Mouse (Mus musculus): ENCODE results near the gene Ovgp1. TPM values are rescaled to one million over a fixed set of nuclear protein-coding genes. Genes with fewer than 3 reads are reported as not detected.
"Not testable (repeated sequence)": the region's sequence is repeated elsewhere in the genome, so short reads cannot be mapped to it uniquely, and the experiment has no call there.

Gene Ovgp1
- total RNA-seq, 1 experiment, result 3.0 TPM

DNA sequence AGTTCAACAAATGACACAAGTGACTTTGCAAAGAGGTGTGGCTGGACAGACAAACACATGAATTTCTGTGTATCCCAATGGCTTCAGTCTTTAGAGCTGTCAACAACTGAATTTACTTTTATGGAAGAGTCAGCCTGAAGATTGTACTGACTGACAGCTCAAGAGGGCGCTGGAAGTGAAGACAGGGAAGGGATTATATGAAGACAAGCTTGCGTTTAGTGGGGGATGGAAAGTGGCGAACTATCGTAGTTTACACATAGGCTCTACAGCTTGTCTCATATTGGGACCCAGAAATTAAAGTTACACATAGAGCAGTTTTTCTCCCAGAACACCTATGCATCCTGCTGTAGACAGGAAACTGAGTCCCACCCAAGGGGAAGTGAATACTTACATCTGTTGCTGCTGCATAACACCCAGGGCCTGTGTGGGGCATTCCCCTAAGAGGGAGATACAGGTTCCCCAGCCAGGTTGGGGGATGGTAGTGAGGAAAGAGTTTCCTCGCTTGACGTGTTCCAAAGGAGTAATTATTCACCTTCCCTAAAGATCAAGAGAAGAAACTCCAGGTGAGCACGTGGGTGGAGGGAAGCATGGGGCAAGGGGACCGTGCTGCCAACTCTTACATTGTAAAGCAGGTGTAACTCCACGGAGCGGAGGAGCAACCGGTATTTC is 27.3 kb downstream of the Ovgp1 start:
- in situ Hi-C loops (cut with MboI; ENCODE audit: low sequenced_read_pairs in 2 of 2, unreplicated experiment in 2 of 2), result no loop called here
- Histone ChIP-seq H3K9ac (ENCODE audit: insufficient read depth, low read depth, low read length, poor library complexity, severe bottlenecking) (no peak overlapping the region; the same call in 1 of the 2 replicates), H3K4me1 (ENCODE audit: control insufficient read depth in 2 of 2, insufficient read depth in 2 of 2, low read length in 2 of 2, poor library complexity in 1 of 2) (peaks cover 0 to 7% of the 10 kb centered on the region in 2 experiments; a peak in 2 of 4 replicates), H3K27ac (ENCODE audit: insufficient read depth, low read depth, low read length, poor library complexity, severe bottlenecking) (no peak overlapping the region), H3K4me3 (ENCODE audit: insufficient read depth in 1 of 2, low read depth in 1 of 2, low read length in 2 of 2, poor library complexity in 1 of 2, severe bottlenecking in 1 of 2) (peak overlapping the region; percentile 5 to 22; a peak in 1 of 4 replicates), H3K36me3 (ENCODE audit: control insufficient read depth, insufficient read depth, low read length, poor library complexity, severe bottlenecking) (no peaks in the 10 kb centered on the region), H3K9me3 (ENCODE audit: control insufficient read depth, insufficient read depth, low read depth, low read length) (no peaks in the 10 kb centered on the region)
- DNase-seq (ENCODE audit: low read depth, low spot score), result no peak
- no peak for TF ChIP-seq ZNF384 (IDR thresholded peaks at IDR 0.05; ENCODE audit: low read depth, low read length)
- no peak for TF ChIP-seq MAFK (IDR thresholded peaks at IDR 0.05; ENCODE audit: insufficient read depth, low read depth, low read length)
- no peak for TF ChIP-seq CHD2 (IDR thresholded peaks at IDR 0.05; ENCODE audit: low read depth, low read length)
- no peak for TF ChIP-seq ZC3H11A (IDR thresholded peaks at IDR 0.05; ENCODE audit: borderline replicate concordance, low read depth, low read length)
- no peak for TF ChIP-seq HCFC1 (IDR thresholded peaks at IDR 0.05; ENCODE audit: borderline replicate concordance, insufficient read depth, low read length)

DNA sequence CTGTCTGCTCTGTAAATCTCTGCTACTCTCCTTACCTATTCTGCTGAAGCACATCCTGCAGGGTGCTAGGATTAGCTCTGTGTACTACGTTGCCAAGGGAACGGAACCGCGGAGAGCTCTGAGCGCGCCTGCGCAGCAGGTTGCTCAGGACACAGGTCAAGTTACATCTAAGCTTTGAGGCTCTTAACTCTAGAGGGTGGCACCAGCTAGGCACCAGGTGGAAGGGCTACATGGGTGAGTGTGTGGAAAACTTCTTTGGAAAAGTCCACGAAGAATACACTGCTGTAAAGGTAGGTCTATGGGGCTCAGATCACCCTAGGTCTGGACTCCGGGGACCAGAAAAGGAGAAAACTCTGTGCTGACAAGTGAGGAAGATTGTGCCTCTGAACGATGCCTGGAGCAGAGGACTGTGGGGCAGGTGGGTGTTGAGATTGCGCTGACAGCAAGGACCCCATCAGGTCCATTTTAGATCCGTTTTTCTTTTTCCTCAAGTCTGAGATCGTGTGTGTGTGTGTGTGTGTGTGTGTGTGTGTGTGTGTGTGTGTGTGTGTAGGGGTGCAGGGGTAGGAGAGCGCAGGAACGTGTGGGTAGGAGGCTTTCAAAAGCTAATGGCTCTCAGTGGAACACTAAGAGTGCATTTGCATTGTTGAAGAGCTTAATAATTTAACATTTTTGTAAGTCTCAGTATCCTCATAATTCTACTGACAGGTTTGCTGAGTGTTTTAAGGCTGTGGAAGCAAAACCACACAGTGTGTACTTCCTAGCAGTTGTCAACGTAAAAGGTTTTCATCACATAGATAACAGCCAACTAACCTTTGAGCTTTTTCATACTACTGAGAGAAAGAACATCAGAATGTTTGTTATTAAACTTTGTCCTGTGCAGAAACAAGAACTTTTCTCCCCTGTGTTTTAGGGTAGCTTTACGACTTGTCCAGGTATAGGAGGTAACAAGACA is 28.2 kb downstream of the Ovgp1 start:
- Histone ChIP-seq H3K4me1 (ENCODE audit: control insufficient read depth in 2 of 2, insufficient read depth in 2 of 2, low read length in 2 of 2, poor library complexity in 1 of 2) (peaks cover 0 to 7% of the 10 kb centered on the region in 2 experiments; a peak in 2 of 4 replicates), H3K4me3 (ENCODE audit: insufficient read depth in 1 of 2, low read depth in 1 of 2, low read length in 2 of 2, poor library complexity in 1 of 2, severe bottlenecking in 1 of 2) (peak overlapping the region; percentile 5 to 22; a peak in 1 of 4 replicates), H3K36me3 (ENCODE audit: control insufficient read depth, insufficient read depth, low read length, poor library complexity, severe bottlenecking) (no peaks in the 10 kb centered on the region), H3K9ac (ENCODE audit: insufficient read depth, low read depth, low read length, poor library complexity, severe bottlenecking) (no peak overlapping the region; the same call in 1 of the 2 replicates), H3K9me3 (ENCODE audit: control insufficient read depth, insufficient read depth, low read depth, low read length) (no peaks in the 10 kb centered on the region), H3K27ac (ENCODE audit: insufficient read depth, low read depth, low read length, poor library complexity, severe bottlenecking) (no peak overlapping the region)
- in situ Hi-C loops (cut with MboI; ENCODE audit: low sequenced_read_pairs in 2 of 2, unreplicated experiment in 2 of 2), result no loop called here
- DNase-seq (ENCODE audit: low read depth, low spot score), result peak; percentile 74
- TF ChIP-seq CHD2 (IDR thresholded peaks at IDR 0.05; ENCODE audit: low read depth, low read length) (no peak), ZNF384 (IDR thresholded peaks at IDR 0.05; ENCODE audit: low read depth, low read length) (no peak), MAFK (IDR thresholded peaks at IDR 0.05; ENCODE audit: insufficient read depth, low read depth, low read length) (no peak), HCFC1 (IDR thresholded peaks at IDR 0.05; ENCODE audit: borderline replicate concordance, insufficient read depth, low read length) (no peak), ZC3H11A (IDR thresholded peaks at IDR 0.05; ENCODE audit: borderline replicate concordance, low read depth, low read length) (no peak)

- H3K9me3 ChIP-seq (ENCODE audit: control insufficient read depth, insufficient read depth, low read depth, low read length); H3K4me1 ChIP-seq (ENCODE audit: control insufficient read depth in 2 of 2, insufficient read depth in 2 of 2, low read length in 2 of 2, poor library complexity in 1 of 2); in situ Hi-C loops (cut with MboI; ENCODE audit: low sequenced_read_pairs in 2 of 2, unreplicated experiment in 2 of 2); H3K27ac ChIP-seq (ENCODE audit: insufficient read depth, low read depth, low read length, poor library complexity, severe bottlenecking); H3K36me3 ChIP-seq (ENCODE audit: control insufficient read depth, insufficient read depth, low read length, poor library complexity, severe bottlenecking); H3K4me3 ChIP-seq (ENCODE audit: insufficient read depth in 1 of 2, low read depth in 1 of 2, low read length in 2 of 2, poor library complexity in 1 of 2, severe bottlenecking in 1 of 2); DNase-seq (ENCODE audit: low read depth, low spot score); H3K9ac ChIP-seq (ENCODE audit: insufficient read depth, low read depth, low read length, poor library complexity, severe bottlenecking): not testable (repeated sequence)
Observed at GRCm38 (mm10) chr3:106003360-106003759, 29.8 kb downstream of the Ovgp1 start.

GRCm38 (mm10) chr3:106014546-106014945 is 41.0 kb downstream of the Ovgp1 start, which contains the start of gene Pifo:
Gene Pifo, minus strand, starts transcription at chr3:106014646.
- no peak for DNase-seq (ENCODE audit: low read depth, low spot score)

More at GRCm38 (mm10) chr3:106014546-106014945, 41.0 kb downstream of the Ovgp1 start, which contains the start of gene Pifo:
- H3K9ac ChIP-seq (ENCODE audit: insufficient read depth, low read depth, low read length, poor library complexity, severe bottlenecking), result no peak within 1 kb of the TSS
- no peaks in the 10 kb centered on the region for H3K36me3 ChIP-seq (ENCODE audit: control insufficient read depth, insufficient read depth, low read length, poor library complexity, severe bottlenecking)
- no peaks in the 10 kb centered on the region for H3K9me3 ChIP-seq (ENCODE audit: control insufficient read depth, insufficient read depth, low read depth, low read length)
- in situ Hi-C loops (cut with MboI; ENCODE audit: low sequenced_read_pairs in 2 of 2, unreplicated experiment in 2 of 2), result no loop called here
- H3K27ac ChIP-seq (ENCODE audit: insufficient read depth, low read depth, low read length, poor library complexity, severe bottlenecking), result no peak within 1 kb of the TSS
- TF ChIP-seq HCFC1 (IDR thresholded peaks at IDR 0.05; ENCODE audit: borderline replicate concordance, insufficient read depth, low read length) (no peak), CHD2 (IDR thresholded peaks at IDR 0.05; ENCODE audit: low read depth, low read length) (no peak), ZNF384 (IDR thresholded peaks at IDR 0.05; ENCODE audit: low read depth, low read length) (no peak), ZC3H11A (IDR thresholded peaks at IDR 0.05; ENCODE audit: borderline replicate concordance, low read depth, low read length) (no peak), MAFK (IDR thresholded peaks at IDR 0.05; ENCODE audit: insufficient read depth, low read depth, low read length) (no peak)
- no peak within 1 kb of the TSS for H3K4me3 ChIP-seq (ENCODE audit: insufficient read depth in 1 of 2, low read depth in 1 of 2, low read length in 2 of 2, poor library complexity in 1 of 2, severe bottlenecking in 1 of 2)
- no peaks in the 10 kb centered on the region for H3K4me1 ChIP-seq (ENCODE audit: control insufficient read depth in 2 of 2, insufficient read depth in 2 of 2, low read length in 2 of 2, poor library complexity in 1 of 2)
